Mouse (Mus musculus): ENCODE results near the gene Slc9a3.

DNA sequence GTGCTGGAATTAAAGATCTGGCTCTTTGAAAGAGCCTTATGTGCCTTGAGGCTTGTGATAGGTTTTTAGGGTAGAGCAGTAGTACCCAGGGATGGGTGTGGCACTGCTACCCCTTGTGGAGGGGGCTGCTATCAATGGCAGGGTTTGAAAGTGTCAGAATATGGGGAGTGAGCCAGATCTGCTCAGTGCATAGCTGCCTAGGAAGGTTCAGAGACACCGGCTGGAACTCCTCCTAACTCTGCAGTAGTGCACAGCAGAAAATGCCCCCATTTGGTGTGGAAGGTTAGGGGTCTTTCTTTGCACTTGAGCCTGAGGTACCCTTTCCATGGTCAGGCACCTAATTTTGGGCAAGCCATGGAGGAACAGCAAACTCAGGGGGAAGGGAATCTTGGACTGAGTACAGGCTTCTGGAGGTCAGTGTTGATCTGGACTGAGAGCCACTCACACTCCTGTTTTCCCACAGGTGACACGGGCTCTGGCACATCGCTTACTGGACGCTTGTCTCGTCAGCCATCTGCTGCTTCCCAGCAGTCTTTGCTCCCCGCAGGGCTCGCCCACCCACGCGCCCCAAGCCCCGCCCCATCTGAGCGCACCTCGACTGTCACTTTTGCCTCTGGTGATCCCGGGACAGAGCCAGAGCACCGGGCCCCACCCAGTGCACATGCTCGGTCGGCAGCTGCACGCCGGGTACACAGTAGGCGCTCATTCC, 45.2 kb downstream of the Slc9a3 start:
- TF ChIP-seq CTCF (IDR thresholded peaks at IDR 0.05; ENCODE audit: low read depth): no peak
- no peak for TF ChIP-seq EP300 (IDR thresholded peaks at IDR 0.05; ENCODE audit: low read depth)

All from heart, postnatal 0 days (tissue).